Mouse (Mus musculus) activated CD4-positive, CD25-positive, alpha-beta regulatory T cell, adult 4 months (primary cell): ENCODE results near the gene Tctex1d2. TPM values are rescaled to one million over a fixed set of nuclear protein-coding genes. Genes with fewer than 3 reads are reported as not detected.
"Not testable (repeated sequence)": the region's sequence is repeated elsewhere in the genome, so short reads cannot be mapped to it uniquely, and the experiment has no call there.

Experiments used
- ATAC-seq: one replicate; pipeline ENCODE4 v1.8.0; 2017
- polyA plus RNA-seq, 2 experiments: library from polyadenylated mRNA; unstranded; fragments of 100-300 nt; shearing (Covaris generic); gene quantifications; one replicate each; pipeline ENCODE4 v1.2.1; 2017

Gene Tctex1d2
- polyA plus RNA-seq, 2 experiments from 2014 or later, result 2.5 to 4.4 TPM

GRCm38 (mm10) chr16:32431926-32432325 is 12.4 kb downstream of the Tctex1d2 start:
- ATAC-seq, result no peak

- no peak for ATAC-seq
Measured at GRCm38 (mm10) chr16:32433138-32433537, 13.6 kb downstream of the Tctex1d2 start.

DNA sequence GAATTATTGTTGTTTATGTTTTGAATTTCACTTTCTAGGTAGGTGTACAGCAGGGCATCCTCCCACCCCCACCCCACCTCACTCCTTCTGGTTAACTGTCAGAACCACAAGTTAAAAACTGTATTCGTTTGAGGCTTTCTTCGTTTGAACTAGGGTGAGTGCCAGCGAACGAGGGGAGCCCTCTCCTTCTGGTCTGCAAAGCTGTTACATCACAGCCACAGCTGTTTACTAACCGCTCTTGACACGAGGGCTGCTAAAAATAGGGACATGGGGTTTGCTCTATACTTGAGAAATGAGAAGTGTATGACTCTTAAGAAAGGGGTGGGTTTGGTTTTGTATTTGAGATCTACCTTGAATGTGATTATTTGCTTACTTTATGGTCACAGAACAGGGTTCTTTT is 14.6 kb downstream of the Tctex1d2 start:
- peak; percentile 6 for ATAC-seq

DNA sequence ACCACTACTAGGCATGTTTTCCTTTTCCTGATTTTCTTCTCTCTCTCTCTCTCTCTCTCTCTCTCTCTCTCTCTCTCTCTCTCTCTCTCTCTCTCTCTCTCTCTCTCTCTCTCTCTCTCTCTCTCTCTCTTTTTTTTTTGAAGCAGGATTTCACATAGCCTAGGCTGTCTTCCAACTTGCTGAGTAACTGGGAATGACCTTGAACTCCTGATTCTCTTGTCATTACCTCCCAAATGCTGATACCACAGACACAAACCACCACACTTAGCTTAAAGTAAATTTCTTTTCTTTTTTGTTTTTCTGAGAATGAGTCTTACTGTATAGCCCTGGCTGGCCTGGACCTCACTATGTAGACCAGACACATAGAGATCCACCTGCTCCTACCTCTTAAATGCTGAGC is 15.2 kb downstream of the Tctex1d2 start:
- ATAC-seq, result no peak

- no peak for ATAC-seq
Measured at GRCm38 (mm10) chr16:32436657-32437056, 17.2 kb downstream of the Tctex1d2 start.

DNA sequence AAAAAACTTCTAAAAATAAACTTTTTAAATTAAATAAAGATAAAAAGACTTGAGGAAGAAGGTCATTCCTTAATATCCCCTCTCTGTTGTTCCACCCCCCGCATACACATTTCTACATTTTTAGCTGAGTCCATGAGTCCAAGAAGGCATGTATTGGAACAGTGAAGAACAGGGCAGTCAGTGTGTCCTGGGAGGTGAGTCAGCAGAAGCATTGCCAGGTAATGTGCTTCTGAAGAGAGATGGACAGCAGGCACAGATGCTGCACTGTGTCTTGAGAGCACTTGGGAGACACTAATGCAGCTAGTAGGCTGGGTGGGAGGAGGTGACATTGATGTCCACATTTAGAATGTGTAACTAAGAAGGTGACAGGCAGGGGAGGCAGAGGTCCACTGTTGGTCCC is 17.8 kb downstream of the Tctex1d2 start:
- ATAC-seq, result no peak

DNA sequence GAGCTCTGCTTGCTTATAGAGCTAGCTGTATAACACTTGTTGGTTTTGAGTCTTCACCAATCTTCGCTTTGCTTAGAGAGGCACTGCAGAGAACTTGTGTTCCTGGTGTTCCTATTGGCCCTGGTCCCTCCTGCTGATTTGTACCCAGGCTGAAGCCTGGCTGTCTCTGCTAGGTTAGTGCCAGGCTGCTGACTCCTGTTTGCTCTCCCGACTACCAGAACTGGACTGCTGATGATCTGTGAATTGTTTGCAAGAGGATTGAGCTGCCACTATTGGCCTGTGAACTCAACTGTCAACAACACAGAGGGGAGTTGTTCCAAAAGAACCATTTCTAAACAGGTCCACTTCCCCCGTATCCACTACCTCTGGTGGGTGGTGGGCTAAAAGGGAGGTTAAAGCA is 21.9 kb downstream of the Tctex1d2 start:
- ATAC-seq, result no peak

DNA sequence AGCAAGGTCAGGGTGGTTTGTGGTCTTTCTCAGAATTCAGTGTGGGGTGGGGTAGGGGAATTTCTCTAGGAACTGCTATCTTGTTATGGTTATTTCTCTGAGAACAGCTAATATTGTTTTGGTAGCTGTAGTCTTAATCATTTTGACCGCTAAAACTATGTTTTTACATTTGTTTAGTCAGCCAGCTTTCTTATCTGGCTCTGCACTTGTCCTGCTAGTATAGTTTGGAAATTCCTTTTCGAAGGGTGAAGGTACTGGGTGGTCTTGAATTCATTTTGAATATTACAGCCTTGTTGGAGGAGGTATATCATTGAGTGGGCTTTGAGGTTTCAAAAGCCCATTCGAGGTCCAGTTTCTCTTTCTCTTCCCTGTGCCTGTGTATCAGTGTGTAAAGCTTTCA is 25.1 kb downstream of the Tctex1d2 start:
- not testable (repeated sequence) for ATAC-seq

DNA sequence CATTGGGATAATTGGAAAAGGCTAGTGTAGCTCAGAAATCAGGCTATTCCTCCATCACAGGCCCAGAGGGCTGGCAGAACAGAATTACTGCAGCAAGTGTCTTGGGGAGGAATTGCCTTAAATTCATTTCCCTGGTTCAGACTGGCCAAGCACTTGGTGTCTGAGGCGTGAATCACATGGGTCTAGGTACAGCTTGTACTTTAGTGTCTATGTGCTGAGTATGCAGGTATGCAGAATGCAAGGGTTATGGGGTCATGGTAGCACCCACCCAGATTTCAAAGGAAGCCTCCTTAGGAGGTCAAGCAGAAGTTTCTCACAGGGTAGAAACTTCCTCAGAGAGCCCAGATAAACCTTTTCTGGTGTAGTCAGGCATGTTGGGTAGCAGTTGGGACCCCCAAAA is 26.1 kb downstream of the Tctex1d2 start:
- ATAC-seq, result no peak

DNA sequence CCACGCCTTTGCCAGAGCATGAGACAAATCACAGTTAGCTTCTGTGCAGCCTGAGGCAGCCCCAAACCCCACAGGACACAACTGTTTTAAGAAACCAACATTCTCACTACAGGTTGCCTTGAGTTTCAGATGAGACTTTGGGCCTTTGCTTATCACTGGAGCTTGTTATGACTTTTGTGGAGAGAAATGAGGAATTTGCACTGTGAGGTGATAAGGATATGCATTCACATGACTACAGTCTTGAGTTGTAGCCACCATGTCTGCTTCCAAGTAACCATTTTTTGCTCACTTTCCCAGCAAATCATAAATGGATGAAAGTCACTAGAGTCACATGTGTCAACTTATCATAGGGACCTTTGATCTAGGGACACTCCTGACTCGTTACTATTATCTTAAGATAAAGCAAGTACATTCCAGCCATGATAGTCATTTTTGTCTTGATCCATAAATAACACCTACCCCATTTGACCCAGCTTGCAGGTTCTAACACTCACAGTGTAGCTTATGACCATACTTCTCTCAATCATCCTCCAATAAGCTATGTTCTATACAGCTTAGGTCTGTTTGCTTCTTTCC is 27.1 kb downstream of the Tctex1d2 start:
- no peak for ATAC-seq

DNA sequence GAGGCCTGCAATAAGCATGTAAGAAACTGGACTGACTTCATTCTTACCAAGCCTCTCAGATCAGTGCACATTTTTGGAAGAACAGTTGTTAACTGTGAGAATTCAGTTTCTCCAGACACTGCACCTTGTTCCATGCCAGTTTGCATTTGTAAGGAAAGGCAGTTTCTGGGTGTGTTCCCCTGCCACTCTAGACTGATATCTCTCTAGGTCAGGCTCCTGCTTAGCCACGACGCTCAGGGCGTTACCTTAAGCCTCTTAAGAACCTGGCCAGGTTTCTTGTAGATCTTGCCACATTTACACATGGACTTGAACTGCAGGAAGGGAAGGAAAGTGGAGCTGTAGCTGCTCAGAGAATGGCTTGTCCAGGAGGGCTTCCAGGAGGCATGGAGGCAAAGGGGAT is 30.2 kb downstream of the Tctex1d2 start:
- no peak for ATAC-seq

DNA sequence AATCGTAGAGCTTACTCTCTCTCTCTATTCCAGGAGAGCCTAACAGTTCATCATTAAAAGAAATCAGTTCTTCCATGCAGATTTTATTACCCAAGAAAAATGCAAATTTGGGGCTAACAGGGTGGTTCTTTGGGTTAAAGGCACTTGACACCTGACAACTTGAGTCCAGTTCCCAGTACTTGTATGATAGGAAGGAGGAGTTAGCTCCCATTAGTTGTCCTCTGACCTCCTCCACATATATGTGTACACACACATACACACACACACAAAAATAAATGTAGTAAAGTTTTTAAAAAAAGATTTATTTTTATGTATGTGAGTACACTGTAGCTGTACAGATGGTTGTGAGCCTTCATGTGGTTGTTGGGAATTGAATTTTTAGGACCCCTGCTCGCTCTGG is 30.6 kb downstream of the Tctex1d2 start:
- no peak for ATAC-seq

- ATAC-seq, result no peak
Measured at GRCm38 (mm10) chr16:32453102-32453501, 33.6 kb downstream of the Tctex1d2 start.

- ATAC-seq, result no peak
Measured at GRCm38 (mm10) chr16:32454646-32455045, 35.1 kb downstream of the Tctex1d2 start.

- no peak for ATAC-seq
Measured at GRCm38 (mm10) chr16:32456086-32456485, 36.6 kb downstream of the Tctex1d2 start.

- no peak for ATAC-seq
Measured at GRCm38 (mm10) chr16:32456761-32457160, 37.3 kb downstream of the Tctex1d2 start.

DNA sequence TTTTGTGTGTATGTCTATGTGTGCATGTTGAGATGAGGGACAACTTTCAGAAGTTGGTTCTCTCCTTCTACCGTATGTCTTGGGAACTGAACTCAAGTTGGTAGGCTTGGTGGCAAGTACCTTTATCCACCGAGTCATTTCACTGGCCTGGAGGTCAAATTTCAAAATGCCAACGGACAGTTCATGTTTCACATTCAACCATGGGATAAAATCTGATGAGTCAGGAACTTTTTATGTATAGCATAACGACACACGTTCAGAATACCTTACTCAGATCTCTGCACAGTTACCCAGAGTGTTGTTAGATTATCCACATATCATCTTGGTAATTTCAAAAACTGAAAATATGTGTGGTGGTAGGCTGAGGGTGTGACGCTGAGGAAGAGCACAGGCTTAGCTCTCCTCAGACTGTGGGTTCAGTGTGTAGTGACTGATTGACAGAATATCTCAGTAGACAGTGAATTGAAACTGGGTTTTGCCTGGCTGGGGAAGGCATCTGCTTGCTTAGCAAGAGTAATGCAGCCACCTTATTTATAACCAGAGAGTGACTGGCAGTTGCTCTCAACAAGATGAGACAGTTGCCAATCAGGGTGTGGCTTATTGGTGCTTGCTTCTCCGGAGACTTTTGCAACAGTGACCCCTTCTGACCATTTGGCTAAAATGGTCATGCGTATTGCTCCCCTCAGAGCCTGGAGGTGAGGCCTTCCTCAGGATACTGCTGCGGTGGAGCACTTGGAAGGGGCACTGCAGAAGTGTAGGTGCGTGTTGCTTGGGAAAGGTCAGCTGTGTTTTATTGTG is 38.3 kb downstream of the Tctex1d2 start:
- ATAC-seq, result no peak

DNA sequence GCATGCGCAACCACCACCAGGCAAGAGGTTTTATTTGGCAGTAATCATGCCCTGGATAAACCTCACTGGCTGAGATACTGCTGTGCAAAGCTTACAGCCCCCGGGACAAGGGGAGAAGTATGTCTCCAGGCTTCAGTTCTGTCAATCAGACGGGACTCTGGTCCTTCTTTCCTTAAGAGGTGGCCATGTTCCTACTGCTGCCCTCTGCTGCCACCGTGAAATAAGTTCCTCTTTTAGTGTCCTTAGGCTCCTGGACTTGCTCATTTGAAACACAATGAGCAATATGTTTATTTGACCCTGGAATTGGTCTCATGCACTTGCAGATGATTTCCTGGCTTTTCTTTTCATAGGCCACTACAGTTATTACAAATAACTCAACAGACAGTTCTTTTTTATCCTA is 41.0 kb downstream of the Tctex1d2 start:
- no peak for ATAC-seq

- no peak for ATAC-seq
Measured at GRCm38 (mm10) chr16:32461713-32462112, 42.2 kb downstream of the Tctex1d2 start.

DNA sequence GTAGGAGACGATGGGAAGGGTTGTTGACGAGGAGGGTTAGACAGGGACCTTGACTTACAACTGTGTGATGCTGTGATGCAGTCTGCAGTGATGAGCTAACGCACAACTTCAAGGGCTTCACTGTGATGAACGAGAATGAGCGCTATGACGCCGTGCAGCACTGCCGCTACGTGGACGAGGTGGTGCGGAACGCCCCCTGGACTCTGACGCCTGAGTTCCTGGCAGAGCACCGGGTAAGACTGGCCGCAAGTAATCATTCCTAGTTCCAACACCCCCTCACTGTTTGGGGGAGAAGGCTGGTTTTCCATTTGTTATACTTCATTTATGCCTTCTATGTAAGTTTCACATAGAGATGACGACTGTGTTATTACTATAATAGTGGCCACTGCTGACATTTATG is 43.4 kb downstream of the Tctex1d2 start:
- no peak for ATAC-seq

DNA sequence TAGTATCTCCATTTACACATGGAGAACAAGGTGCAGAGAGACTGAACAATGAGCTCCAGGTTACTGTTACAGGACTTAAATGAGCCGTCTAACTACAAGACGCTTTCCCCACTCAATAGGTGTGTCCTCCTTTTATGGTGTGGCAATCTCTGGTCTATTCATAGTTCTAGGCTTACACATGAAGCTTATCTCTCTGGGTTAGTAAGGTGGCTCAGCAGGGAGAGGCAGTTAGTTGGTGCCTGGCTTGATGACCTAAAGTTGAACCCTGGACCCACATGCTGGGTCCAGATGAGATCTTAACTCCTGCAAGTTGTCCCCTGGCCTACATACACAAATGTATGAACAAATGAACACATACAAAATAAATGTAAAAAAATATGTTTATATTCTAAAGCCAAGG is 43.9 kb downstream of the Tctex1d2 start:
- no peak for ATAC-seq

GRCm38 (mm10) chr16:32464908-32465307 is 45.4 kb downstream of the Tctex1d2 start:
- no peak for ATAC-seq

- no peak for ATAC-seq
Measured at GRCm38 (mm10) chr16:32468488-32468887, 49.0 kb downstream of the Tctex1d2 start.

GRCm38 (mm10) chr16:32469404-32470105 is 50.1 kb downstream of the Tctex1d2 start:
- ATAC-seq, result no peak
